Mouse (Mus musculus) hindbrain, embryonic 14.5 days (tissue): ENCODE data around the gene Grb7. TPM values are rescaled to one million over a fixed set of nuclear protein-coding genes. Genes with fewer than 3 reads are reported as not detected.

Experiments used
- ATAC-seq: fragments of 200-750 bp; cut with Nextera tagmentation; 2 replicates; pipeline ENCODE4 v1.8.0; 2017; ENCODE audit warnings: moderate number of reproducible peaks, mild to moderate bottlenecking, moderate TSS enrichment, moderate library complexity; ENCODE audit not compliant: low FRiP score
- DNase-seq: peaks from one replicate; pipeline ENCODE4 v3.0.0-alpha.2; 2015; ENCODE audit warnings: low spot score
- H3K27ac ChIP-seq: fragments of 300-500 bp; sonication (generic); 2 replicates; pipeline ENCODE4 v1.5.1; 2014; ENCODE audit warnings: mild to moderate bottlenecking, moderate library complexity
- H3K27me3 ChIP-seq: fragments of 300-500 bp; sonication (generic); 2 replicates; pipeline ENCODE4 v1.6.1; 2014; ENCODE audit warnings: mild to moderate bottlenecking, low read length, mixed read lengths; ENCODE audit not compliant: control insufficient read depth, insufficient read depth
- H3K36me3 ChIP-seq: fragments of 300-500 bp; sonication (generic); replicated peaks from 2 replicates; pipeline ENCODE4 v1.6.1; 2014; ENCODE audit not compliant: control insufficient read depth, insufficient read depth
- H3K4me1 ChIP-seq: fragments of 300-500 bp; sonication (generic); replicated peaks from 2 replicates; pipeline ENCODE4 v1.6.1; 2014; ENCODE audit warnings: antibody characterized with exemption, low read length, mixed read lengths; ENCODE audit not compliant: control insufficient read depth, insufficient read depth
- H3K4me2 ChIP-seq: fragments of 300-500 bp; sonication (generic); replicated peaks from 2 replicates; pipeline ENCODE4 v1.6.1; 2014; ENCODE audit warnings: mild to moderate bottlenecking, moderate library complexity
- H3K4me3 ChIP-seq: fragments of 300-500 bp; sonication (generic); replicated peaks from 2 replicates; pipeline ENCODE4 v1.5.1; 2014; ENCODE audit warnings: mild to moderate bottlenecking, low read length
- H3K9ac ChIP-seq: fragments of 300-500 bp; sonication (generic); 2 replicates; pipeline ENCODE4 v1.6.1; 2014
- H3K9me3 ChIP-seq: fragments of 300-500 bp; sonication (generic); 2 replicates; pipeline ENCODE4 v1.6.1; 2016; ENCODE audit warnings: low read length; ENCODE audit not compliant: control insufficient read depth
- WGBS: fragments of 180-500 bp; shearing (Covaris S2); extraction: QIAGEN DNeasy Blood & Tissue Kit; methylation state at CpG from one replicate; pipeline ENCODE4 v1.1.7; 2014; 5-methylcytosine and 5-hydroxymethylcytosine counted together
- polyA plus RNA-seq: library from polyadenylated mRNA; unstranded; fragments of >200 nt; fragmentation: Nextera tagmentation; extraction: Ambion mirVana; gene quantifications from 2 replicates; pipeline ENCODE4 v1.2.1, GENCODE M21; 2014

Grb7 gene
- polyA plus RNA-seq, 1 experiment from 2014 or later, result 1.1 TPM

DNA sequence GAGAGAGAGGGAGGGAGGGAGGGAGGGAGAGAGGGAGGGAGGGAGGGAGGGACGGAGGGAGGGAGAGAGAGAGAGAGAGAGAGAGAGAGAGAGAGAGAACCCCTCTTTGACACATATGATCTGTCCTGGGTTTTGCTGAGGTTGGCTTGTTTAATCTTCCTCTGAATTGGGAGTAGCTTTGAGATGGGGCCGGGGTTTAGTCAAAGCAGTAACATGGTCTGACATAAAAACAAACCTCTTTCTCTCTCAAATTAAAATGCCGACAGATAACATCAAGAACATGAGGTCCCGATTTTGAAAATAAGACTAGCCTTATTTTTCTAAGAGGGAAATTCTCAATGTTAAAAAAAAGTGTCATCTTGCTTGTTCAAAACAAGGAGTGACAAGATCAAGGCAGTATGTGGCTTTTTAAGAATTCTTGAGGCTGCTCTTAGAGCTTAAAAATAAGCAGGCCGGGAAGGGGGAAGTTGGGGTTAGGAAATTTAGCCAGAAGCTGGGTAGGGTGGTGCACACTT is 41.4 kb downstream of the Grb7 start:
- Histone ChIP-seq H3K4me1 (peaks cover 5% of the 10 kb centered on the region; the same call in 1 of the 2 replicates), H3K9me3 (no peaks in the 10 kb centered on the region), H3K36me3 (no peaks in the 10 kb centered on the region), H3K4me3 (no peak overlapping the region), H3K9ac (no peak overlapping the region), H3K4me2 (no peak overlapping the region), H3K27me3 (no peaks in the 10 kb centered on the region), H3K27ac (no peak overlapping the region; the same call in 1 of the 2 replicates)
- ATAC-seq, result no peak
- no peak for DNase-seq
- WGBS, result 80% methylated on average over 5 of the region's 5 CpGs

DNA sequence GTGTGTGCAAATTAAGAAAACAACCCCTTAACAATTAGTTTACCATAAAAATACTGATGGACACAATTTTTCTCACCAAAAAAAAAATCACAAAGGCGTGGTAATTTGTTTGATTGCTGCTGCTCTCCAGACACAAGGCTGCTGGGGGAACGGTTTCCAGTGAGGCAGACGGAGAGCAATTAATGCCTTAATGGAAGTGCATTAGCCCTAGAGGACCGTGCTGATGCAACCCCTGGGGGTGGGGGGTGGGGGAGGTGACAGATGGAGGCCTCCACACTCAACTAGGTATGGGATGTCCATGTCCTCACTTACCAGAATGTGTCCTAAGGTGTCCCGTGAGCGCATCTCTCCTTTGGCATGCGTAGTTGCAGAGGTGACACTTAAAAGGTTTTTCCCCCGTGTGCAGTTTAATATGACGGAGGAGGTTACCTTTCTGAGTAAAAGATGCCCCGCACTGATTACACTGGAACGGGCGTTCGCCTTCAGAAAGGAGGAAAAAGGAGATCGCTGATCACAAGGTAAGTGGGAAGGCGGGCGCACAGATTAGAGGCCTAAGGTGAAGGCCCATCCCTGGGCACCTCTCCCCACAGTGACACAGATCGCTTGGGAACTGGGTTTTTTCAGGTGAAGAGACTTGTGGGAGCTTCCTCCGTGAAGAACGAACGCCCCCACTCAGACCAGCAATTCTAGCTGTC is 42.5 kb downstream of the Grb7 start:
- 69% methylated on average over 20 of the region's 20 CpGs for WGBS
- H3K27me3 ChIP-seq, result no peaks in the 10 kb centered on the region
- H3K4me2 ChIP-seq, result no peak overlapping the region
- no peaks in the 10 kb centered on the region for H3K9me3 ChIP-seq
- no peak for ATAC-seq
- no peak overlapping the region for H3K4me3 ChIP-seq
- DNase-seq, result no peak
- no peaks in the 10 kb centered on the region for H3K36me3 ChIP-seq
- H3K4me1 ChIP-seq, result peaks cover 5% of the 10 kb centered on the region; the same call in 1 of the 2 replicates
- no peak overlapping the region for H3K9ac ChIP-seq
- H3K27ac ChIP-seq, result no peak overlapping the region; the same call in 1 of the 2 replicates

DNA sequence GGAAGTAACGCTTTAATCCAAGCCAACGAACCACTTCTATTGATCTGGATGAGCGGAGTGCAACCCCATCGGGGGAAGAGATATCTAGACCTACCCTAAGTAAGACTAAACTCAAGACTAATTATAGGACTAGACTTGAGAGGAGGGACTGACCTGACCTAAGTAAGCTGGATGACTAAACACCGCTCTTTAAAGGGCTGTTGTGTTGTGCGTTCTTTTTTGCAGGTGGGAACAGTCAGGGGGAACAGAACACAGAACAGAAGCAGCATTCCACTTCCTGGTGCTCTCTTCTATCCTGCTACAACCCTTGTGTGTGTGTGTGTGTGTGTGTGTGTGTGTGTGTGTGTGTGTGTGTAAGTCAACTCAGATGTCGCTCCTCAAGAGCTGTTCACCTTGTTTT is 45.4 kb downstream of the Grb7 start:
- H3K9ac ChIP-seq, result no peak overlapping the region
- H3K27ac ChIP-seq, result no peak overlapping the region
- H3K27me3 ChIP-seq, result no peaks in the 10 kb centered on the region
- peaks cover 5% of the 10 kb centered on the region; the same call in 1 of the 2 replicates for H3K4me1 ChIP-seq
- H3K4me2 ChIP-seq, result no peak overlapping the region
- DNase-seq (no peak), ATAC-seq (no peak)
- 89% methylated on average over 7 of the region's 7 CpGs for WGBS
- H3K9me3 ChIP-seq, result no peaks in the 10 kb centered on the region
- H3K36me3 ChIP-seq, result no peaks in the 10 kb centered on the region
- H3K4me3 ChIP-seq, result no peak overlapping the region

DNA sequence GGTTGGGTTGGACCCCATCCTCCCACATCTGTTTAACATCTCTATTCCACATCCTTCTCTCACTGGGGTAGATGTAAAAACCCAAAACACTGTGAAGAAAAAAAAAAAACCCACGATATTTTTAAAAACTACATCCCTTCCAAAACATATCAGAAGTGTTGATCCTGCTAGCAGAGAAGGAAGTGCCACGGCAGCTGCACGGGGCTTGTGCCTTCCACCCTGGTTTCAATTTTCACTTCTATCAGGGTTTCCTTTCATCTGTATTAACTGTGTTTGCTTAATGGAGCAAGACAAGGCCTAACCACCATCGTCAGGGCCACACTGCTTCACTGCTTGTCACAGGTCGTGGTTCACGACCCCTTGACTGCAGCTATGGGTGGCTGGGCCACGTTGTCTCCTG is 46.8 kb downstream of the Grb7 start:
- Histone ChIP-seq H3K9me3 (no peaks in the 10 kb centered on the region), H3K4me3 (no peak overlapping the region), H3K36me3 (no peaks in the 10 kb centered on the region), H3K27me3 (no peaks in the 10 kb centered on the region), H3K4me2 (no peak overlapping the region), H3K9ac (no peak overlapping the region), H3K4me1 (peaks cover 12% of the 10 kb centered on the region; the same call in 1 of the 2 replicates), H3K27ac (no peak overlapping the region)
- 18% methylated on average over 7 of the region's 7 CpGs for WGBS
- DNase-seq (no peak), ATAC-seq (no peak)

DNA sequence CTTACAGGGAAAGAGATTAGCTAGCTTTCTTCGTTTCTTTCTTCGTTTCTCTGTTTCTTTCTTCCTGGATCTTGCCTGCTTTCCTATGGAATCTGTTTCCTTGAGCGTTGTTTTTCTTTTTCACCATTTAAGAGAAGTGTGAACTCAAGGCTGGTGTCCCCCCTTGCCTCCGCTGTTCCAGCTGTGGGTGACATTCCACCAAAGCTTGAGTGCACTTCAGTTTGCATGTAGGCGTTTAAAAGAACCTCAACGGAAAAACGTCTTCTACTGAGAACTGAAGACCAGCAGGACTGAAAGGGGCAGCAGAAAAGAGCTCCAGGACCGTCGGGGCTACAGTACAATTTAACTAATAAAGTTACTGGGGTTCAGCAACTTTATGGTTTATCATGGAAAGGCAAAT is 47.2 kb downstream of the Grb7 start:
- H3K9ac ChIP-seq, result no peak overlapping the region
- DNase-seq (no peak), ATAC-seq (no peak)
- H3K27ac ChIP-seq, result no peak overlapping the region
- no peak overlapping the region for H3K4me3 ChIP-seq
- H3K4me1 ChIP-seq, result peaks cover 12% of the 10 kb centered on the region; the same call in 1 of the 2 replicates
- H3K4me2 ChIP-seq, result no peak overlapping the region
- 57% methylated on average over 9 of the region's 9 CpGs for WGBS
- no peaks in the 10 kb centered on the region for H3K36me3 ChIP-seq
- no peaks in the 10 kb centered on the region for H3K27me3 ChIP-seq
- no peaks in the 10 kb centered on the region for H3K9me3 ChIP-seq

DNA sequence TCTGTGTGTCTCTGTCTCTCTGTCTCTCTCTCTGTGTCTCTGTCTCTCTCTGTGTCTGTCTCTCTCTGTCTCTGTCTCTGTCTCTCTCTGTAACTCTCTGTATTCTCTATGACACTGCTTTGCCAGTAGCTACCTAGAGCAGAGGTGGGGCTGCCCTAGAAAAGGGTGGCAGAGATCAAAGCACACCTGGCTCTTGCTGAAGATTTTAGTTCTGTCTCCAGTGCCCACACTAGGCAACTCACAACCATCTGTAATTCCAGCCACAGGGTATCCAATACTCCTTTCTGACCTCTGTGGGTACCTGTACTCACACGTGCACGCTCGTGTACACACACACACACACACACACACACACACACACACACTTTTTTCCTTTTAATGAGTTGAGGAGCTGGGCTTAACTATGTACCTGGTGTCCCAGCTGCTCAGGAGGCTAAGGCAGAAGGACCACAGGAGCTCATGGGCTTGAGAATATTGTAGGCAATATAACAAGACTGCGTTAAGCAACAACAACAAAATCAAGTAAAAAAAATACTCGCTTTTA is 49.1 kb downstream of the Grb7 start:
- DNase-seq (no peak), ATAC-seq (no peak)
- Histone ChIP-seq H3K9me3 (no peaks in the 10 kb centered on the region), H3K4me1 (peaks cover 6% of the 10 kb centered on the region; the same call in 1 of the 2 replicates), H3K27ac (no peak overlapping the region), H3K36me3 (no peaks in the 10 kb centered on the region), H3K4me2 (no peak overlapping the region), H3K9ac (no peak overlapping the region), H3K4me3 (no peak overlapping the region), H3K27me3 (no peaks in the 10 kb centered on the region)
- WGBS, result 95% methylated on average over 5 of the region's 5 CpGs

DNA sequence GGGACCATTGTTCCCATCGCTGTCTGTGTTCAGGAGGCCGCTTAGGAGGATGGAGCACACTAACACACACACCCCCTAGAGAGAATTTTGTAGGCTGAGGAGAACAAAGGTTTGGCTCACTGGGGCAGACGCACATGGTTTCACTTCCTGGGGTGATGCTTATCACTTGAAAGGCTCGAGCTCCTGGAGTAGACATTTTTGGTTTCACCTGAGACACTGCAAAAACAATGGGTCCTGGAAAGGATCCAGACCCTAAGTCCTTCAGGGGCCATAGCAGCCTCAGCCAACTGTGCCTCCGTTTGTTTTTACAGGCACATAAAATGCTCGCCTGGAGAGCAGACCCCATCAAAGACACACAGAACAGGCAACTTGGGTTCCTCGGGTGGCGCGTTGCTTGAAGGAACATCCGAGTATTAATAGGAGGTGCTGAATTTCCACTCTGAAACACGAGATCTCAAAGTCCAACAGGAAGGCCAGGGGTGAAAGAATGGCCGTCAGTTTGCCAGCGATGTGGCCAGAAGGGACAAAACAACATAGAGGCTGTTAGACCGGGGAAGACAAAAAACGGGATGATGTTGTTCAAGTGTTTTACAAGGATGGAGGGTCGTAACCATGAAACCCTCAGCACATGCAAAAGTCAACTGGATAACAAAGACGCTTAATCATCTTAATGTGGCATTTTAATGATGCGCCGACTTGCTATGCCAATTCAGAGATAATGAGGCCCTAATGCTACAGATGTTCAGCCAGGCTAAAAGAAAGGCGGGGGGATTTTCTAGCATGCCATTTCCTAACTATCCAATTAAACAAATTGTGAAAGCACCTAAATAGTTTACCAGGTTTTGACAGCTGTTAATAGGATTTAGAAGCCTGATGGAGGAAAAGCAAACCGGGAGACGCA is 51.4 kb downstream of the Grb7 start:
- Histone ChIP-seq H3K4me2 (no peak overlapping the region), H3K9me3 (no peaks in the 10 kb centered on the region), H3K27me3 (no peaks in the 10 kb centered on the region), H3K4me1 (peaks cover 6% of the 10 kb centered on the region; the same call in 1 of the 2 replicates), H3K9ac (no peak overlapping the region), H3K36me3 (no peaks in the 10 kb centered on the region), H3K27ac (peak overlapping the region; percentile 84), H3K4me3 (no peak overlapping the region)
- WGBS, result 43% methylated on average over 22 of the region's 22 CpGs
- peak; percentile 60 for DNase-seq
- no peak for ATAC-seq

DNA sequence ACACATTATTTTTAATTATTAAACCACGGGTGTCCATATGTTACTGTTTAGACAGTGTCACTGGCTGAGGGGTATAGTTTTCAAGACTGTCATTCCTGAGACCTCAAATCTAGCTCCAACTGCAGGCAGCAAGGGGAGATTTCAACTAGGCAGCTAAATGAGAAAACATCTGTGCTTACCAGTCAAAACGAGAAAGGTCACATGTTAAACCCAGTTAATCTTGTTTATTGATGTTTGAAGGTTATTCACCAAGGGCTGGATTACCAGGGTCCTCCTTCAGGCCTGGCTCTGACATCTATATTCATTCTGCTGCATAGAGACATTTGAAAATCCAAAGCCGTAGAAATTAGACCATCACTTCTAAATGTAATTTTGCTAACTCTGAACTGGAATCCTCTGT is 58.7 kb downstream of the Grb7 start:
- WGBS, result 72% methylated on average over 3 of the region's 3 CpGs
- Histone ChIP-seq H3K4me1 (no peaks in the 10 kb centered on the region), H3K9me3 (no peaks in the 10 kb centered on the region), H3K4me2 (no peak overlapping the region), H3K4me3 (no peak overlapping the region), H3K27ac (no peak overlapping the region), H3K36me3 (no peaks in the 10 kb centered on the region), H3K27me3 (no peaks in the 10 kb centered on the region; the same call in 1 of the 2 replicates), H3K9ac (no peak overlapping the region)
- DNase-seq, result no peak
- no peak for ATAC-seq
